Mouse (Mus musculus) brain, embryonic 18.5 days (tissue): ENCODE data around the gene Pycr2.
"Not testable (repeated sequence)": the region's sequence is repeated elsewhere in the genome, so short reads cannot be mapped to it uniquely, and the experiment has no call there.

ENCODE experiments used
- DNase-seq: peaks from one replicate; pipeline ENCODE4 v3.0.0-alpha.2; 2012; ENCODE audit warnings: low read depth, low spot score

Pycr2 gene

GRCm38 (mm10) chr1:180904039-180904814, at the start of gene Pycr2:
Pycr2 (plus strand) TSS chr1:180904293.
- DNase-seq = peak; percentile 88

- DNase-seq = no peak
Measured at GRCm38 (mm10) chr1:180858763-180859162, 45.3 kb upstream of the Pycr2 start.

GRCm38 (mm10) chr1:180860030-180860429, 44.1 kb upstream of the Pycr2 start:
- no peak for DNase-seq

- DNase-seq = no peak
Measured at GRCm38 (mm10) chr1:180863606-180864005, 40.5 kb upstream of the Pycr2 start.

GRCm38 (mm10) chr1:180866001-180866400, 38.1 kb upstream of the Pycr2 start:
- no peak for DNase-seq

- no peak for DNase-seq
Measured at GRCm38 (mm10) chr1:180870122-180870650, 33.9 kb upstream of the Pycr2 start.

- no peak for DNase-seq
Measured at GRCm38 (mm10) chr1:180873861-180874484, 30.1 kb upstream of the Pycr2 start.

- DNase-seq = no peak
Measured at GRCm38 (mm10) chr1:180874615-180875014, 29.5 kb upstream of the Pycr2 start.

GRCm38 (mm10) chr1:180875126-180875525, 29.0 kb upstream of the Pycr2 start:
- no peak for DNase-seq

- no peak for DNase-seq
Measured at GRCm38 (mm10) chr1:180877466-180877865, 26.6 kb upstream of the Pycr2 start.

- DNase-seq = no peak
Measured at GRCm38 (mm10) chr1:180881768-180882167, 22.3 kb upstream of the Pycr2 start.

GRCm38 (mm10) chr1:180883731-180884130, 20.4 kb upstream of the Pycr2 start:
- no peak for DNase-seq

GRCm38 (mm10) chr1:180884484-180884883, 19.6 kb upstream of the Pycr2 start:
- no peak for DNase-seq

GRCm38 (mm10) chr1:180888556-180889042, 15.5 kb upstream of the Pycr2 start:
- DNase-seq = no peak

GRCm38 (mm10) chr1:180889172-180889571, 14.9 kb upstream of the Pycr2 start:
- DNase-seq = no peak

GRCm38 (mm10) chr1:180889841-180890240, 14.3 kb upstream of the Pycr2 start:
- DNase-seq = no peak

- DNase-seq = no peak
Measured at GRCm38 (mm10) chr1:180892808-180893207, 11.3 kb upstream of the Pycr2 start, which contains the start of gene Lefty2. Lefty2 (plus strand) TSS chr1:180893108.

- not testable (repeated sequence) for DNase-seq
Measured at GRCm38 (mm10) chr1:180894088-180894987, 9.8 kb upstream of the Pycr2 start.

GRCm38 (mm10) chr1:180901107-180901506, 3.0 kb upstream of the Pycr2 start:
- peak; percentile 36 for DNase-seq

- no peak for DNase-seq
Measured at GRCm38 (mm10) chr1:180902915-180903314, 1.2 kb upstream of the Pycr2 start.

- DNase-seq = no peak
Measured at GRCm38 (mm10) chr1:180903666-180904038, 441 bp upstream of the Pycr2 start.

- DNase-seq = no peak
Measured at GRCm38 (mm10) chr1:180904815-180905080, 655 bp downstream of the Pycr2 start.
